Mouse (Mus musculus) liver, adult 2 months (tissue): ENCODE results near the gene Tldc2. TPM values are rescaled to one million over a fixed set of nuclear protein-coding genes. Genes with fewer than 3 reads are reported as not detected.

Source experiments
- DNase-seq: peaks from one replicate; pipeline ENCODE4 v3.0.0-alpha.2; 2011; ENCODE audit warnings: low read depth, low spot score; ENCODE audit errors: extremely low read depth
- H3K27ac ChIP-seq: fragments of 200-500 bp; replicated peaks from 2 replicates; pipeline ENCODE4 v1.5.1; 2012; ENCODE audit warnings: low read depth, mild to moderate bottlenecking, control low read depth, inconsistent platforms, low read length; ENCODE audit not compliant: insufficient read depth
- H3K27me3 ChIP-seq: fragments of 200-500 bp; 2 replicates; pipeline ENCODE4 v1.6.1; 2012; ENCODE audit warnings: mild to moderate bottlenecking, moderate library complexity, low read length, inconsistent platforms; ENCODE audit not compliant: control insufficient read depth, insufficient read depth
- H3K36me3 ChIP-seq: fragments of 200-500 bp; 2 replicates; pipeline ENCODE4 v1.6.1; 2012; ENCODE audit warnings: low read length, inconsistent platforms; ENCODE audit not compliant: control insufficient read depth, insufficient read depth
- H3K4me1 ChIP-seq: fragments of 200-500 bp; 2 replicates; pipeline ENCODE4 v1.6.1; 2011; ENCODE audit warnings: low read length; ENCODE audit not compliant: control insufficient read depth, insufficient read depth
- H3K4me3 ChIP-seq: fragments of 200-500 bp; 2 replicates; pipeline ENCODE4 v1.5.1; 2011; ENCODE audit warnings: low read depth, mild to moderate bottlenecking, control low read depth, low read length, moderate library complexity; ENCODE audit not compliant: insufficient read depth
- H3K79me2 ChIP-seq: fragments of 200-500 bp; 2 replicates; pipeline ENCODE4 v1.6.1; 2012; ENCODE audit warnings: inconsistent platforms, mild to moderate bottlenecking, low read length, moderate library complexity; ENCODE audit not compliant: control insufficient read depth, insufficient read depth
- H3K9ac ChIP-seq: fragments of 200-500 bp; 2 replicates; pipeline ENCODE4 v1.6.1; 2012; ENCODE audit warnings: low read depth, mild to moderate bottlenecking, control low read depth, inconsistent platforms, low read length
- CTCF ChIP-seq: fragments of 200-500 bp; IDR thresholded peaks from 2 replicates; pipeline ENCODE4 v1.5.1; 2011; ENCODE audit warnings: low read depth, low read length, control low read depth
- POLR2A ChIP-seq: fragments of 200-500 bp; IDR thresholded peaks from 2 replicates; pipeline ENCODE4 v1.6.1; 2011; ENCODE audit warnings: low read length, control low read depth; ENCODE audit not compliant: insufficient read depth; ENCODE audit errors: extremely low read depth
- WGBS: fragments of 180-500 bp; shearing (Covaris S2); methylation state at CpG from one replicate; pipeline ENCODE4 v1.1.7; 2018; 5-methylcytosine and 5-hydroxymethylcytosine counted together
- polyA plus RNA-seq: library from polyadenylated mRNA; depleted of rRNA; stranded (reverse); fragments of >200 nt; gene quantifications from 2 replicates; pipeline ENCODE4 v1.2.3, GENCODE M21; 2012; rRNA removed
- total RNA-seq: library from RNA; depleted of rRNA; stranded (reverse); fragments of >200 nt; gene quantifications from 2 replicates; pipeline ENCODE4 v1.2.3, GENCODE M21; 2014; rRNA removed

Tldc2 gene
- total and polyA plus RNA-seq, 2 experiments = not detected

DNA sequence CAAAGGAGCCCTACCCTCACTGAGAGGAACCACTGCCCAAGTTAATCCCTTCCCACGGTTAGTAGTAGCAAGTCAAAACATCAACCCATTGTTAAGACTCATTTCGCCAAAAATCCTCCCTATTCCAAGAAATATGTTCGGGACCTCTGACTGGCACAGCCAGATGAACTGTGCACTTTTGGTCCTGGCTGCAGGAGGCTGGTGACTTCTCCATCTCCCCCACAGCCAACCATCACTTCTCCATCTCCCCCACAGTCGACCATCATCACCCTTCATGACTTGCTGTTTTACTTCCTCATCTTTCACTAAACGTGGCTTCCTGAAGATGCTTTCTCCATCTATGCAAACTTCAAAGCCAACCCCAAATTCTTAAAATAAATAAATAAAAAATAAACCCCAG is 52.0 kb downstream of the Tldc2 start:
- no peak for DNase-seq
- H3K4me1 ChIP-seq = peaks cover 2% of the 10 kb centered on the region; the same call in 1 of the 2 replicates
- no peaks in the 10 kb centered on the region for H3K79me2 ChIP-seq
- WGBS = 77% methylated on average over 5 of the region's 5 CpGs
- H3K27me3 ChIP-seq = no peaks in the 10 kb centered on the region
- H3K9ac ChIP-seq = no peak overlapping the region
- no peak overlapping the region for H3K4me3 ChIP-seq
- H3K27ac ChIP-seq = no peak overlapping the region
- TF ChIP-seq CTCF = no peak
- H3K36me3 ChIP-seq = no peaks in the 10 kb centered on the region

- 89% methylated on average over 5 of the region's 5 CpGs for WGBS
- Histone ChIP-seq H3K9ac (no peak overlapping the region), H3K27ac (no peak overlapping the region), H3K79me2 (no peaks in the 10 kb centered on the region), H3K4me1 (peaks cover 2% of the 10 kb centered on the region; the same call in 1 of the 2 replicates), H3K36me3 (no peaks in the 10 kb centered on the region), H3K4me3 (no peak overlapping the region), H3K27me3 (no peaks in the 10 kb centered on the region)
- DNase-seq = no peak
- no peak for TF ChIP-seq POLR2A
- TF ChIP-seq CTCF = no peak
Observed at GRCm38 (mm10) chr2:157139251-157139802, 52.5 kb downstream of the Tldc2 start.

DNA sequence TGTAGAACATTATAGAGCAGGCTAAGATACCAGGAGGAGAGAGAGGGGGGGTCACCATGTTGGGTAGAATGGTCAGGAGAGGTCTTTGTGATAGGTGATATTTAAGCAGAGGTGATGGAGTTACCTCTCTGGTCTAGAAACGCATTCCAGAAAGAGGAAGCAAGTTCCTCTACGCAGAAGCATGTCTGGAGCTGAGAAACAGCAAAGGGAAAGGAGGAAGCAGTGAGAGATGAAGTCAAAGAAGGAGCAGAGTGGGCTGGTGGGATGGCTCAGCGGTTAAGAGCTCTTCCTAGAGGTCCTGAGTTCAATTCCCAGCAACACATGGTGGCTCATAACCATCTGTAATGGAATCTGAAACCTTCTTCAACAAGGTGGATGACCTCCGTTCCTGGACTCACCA is 55.1 kb downstream of the Tldc2 start:
- WGBS = 83% methylated on average over 4 of the region's 4 CpGs

DNA sequence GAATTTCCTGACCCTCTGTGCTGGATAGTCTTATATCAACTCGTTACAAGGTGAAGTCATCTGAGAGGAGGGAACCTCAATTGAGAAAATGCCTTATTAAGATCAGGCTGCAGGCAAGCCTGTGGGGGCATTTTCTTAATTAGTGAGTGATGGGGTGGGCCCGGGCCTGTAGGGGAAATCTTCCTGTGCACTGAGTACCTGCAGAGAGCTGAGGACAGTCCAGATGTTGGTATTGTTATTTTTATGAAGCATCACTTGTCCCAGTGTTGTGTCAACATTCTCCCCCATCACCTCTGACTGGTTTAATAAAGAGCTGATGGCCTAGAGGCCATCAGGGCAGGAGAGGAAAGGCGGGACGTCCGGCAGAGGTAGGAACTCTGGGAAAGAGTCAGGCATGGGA is 57.3 kb downstream of the Tldc2 start:
- 87% methylated on average over 5 of the region's 5 CpGs for WGBS

More for the DNA sequence above, 55.1 kb downstream of the Tldc2 start:
- Histone ChIP-seq H3K27me3 (no peaks in the 10 kb centered on the region), H3K4me3 (no peak overlapping the region), H3K79me2 (no peaks in the 10 kb centered on the region), H3K4me1 (no peaks in the 10 kb centered on the region), H3K9ac (no peak overlapping the region), H3K27ac (no peak overlapping the region), H3K36me3 (no peaks in the 10 kb centered on the region)
- DNase-seq = no peak
- no peak for TF ChIP-seq POLR2A

GRCm38 (mm10) chr2:157145173-157145572 is 58.3 kb downstream of the Tldc2 start:
- TF ChIP-seq CTCF (no peak), POLR2A (no peak)
- H3K4me3 ChIP-seq = no peak overlapping the region
- H3K9ac ChIP-seq = no peak overlapping the region
- no peaks in the 10 kb centered on the region for H3K27me3 ChIP-seq
- DNase-seq = no peak
- no peaks in the 10 kb centered on the region for H3K79me2 ChIP-seq
- 84% methylated on average over 1 of the region's 1 CpGs for WGBS
- H3K36me3 ChIP-seq = no peaks in the 10 kb centered on the region
- no peak overlapping the region for H3K27ac ChIP-seq
- no peaks in the 10 kb centered on the region for H3K4me1 ChIP-seq

More for the DNA sequence above, 57.3 kb downstream of the Tldc2 start:
- Histone ChIP-seq H3K27me3 (no peaks in the 10 kb centered on the region), H3K79me2 (no peaks in the 10 kb centered on the region), H3K4me1 (no peaks in the 10 kb centered on the region), H3K9ac (no peak overlapping the region), H3K36me3 (no peaks in the 10 kb centered on the region), H3K4me3 (no peak overlapping the region), H3K27ac (no peak overlapping the region)
- no peak for TF ChIP-seq POLR2A
- no peak for TF ChIP-seq CTCF
- DNase-seq = no peak

Other genes with a start within 250 kb of the Tldc2 start
- gene Tgif2, start 247.0 kb upstream of the Tldc2 start, total RNA-seq = 0.28 and 0.67 TPM in 2 replicates
- 0.65 and 0.77 TPM in 2 replicates for gene Tgif2, start 247.0 kb upstream of the Tldc2 start, polyA plus RNA-seq
- 1.1 and 2.1 TPM in 2 replicates for gene 4930518I15Rik, start 229.1 kb upstream of the Tldc2 start, total RNA-seq
- gene 4930518I15Rik, start 229.1 kb upstream of the Tldc2 start, polyA plus RNA-seq = 0.17 and 0.55 TPM in 2 replicates
- 149 and 196 TPM in 2 replicates for gene Rab5if, start 223.9 kb upstream of the Tldc2 start, total RNA-seq
- gene Rab5if, start 223.9 kb upstream of the Tldc2 start, polyA plus RNA-seq = 122 and 142 TPM in 2 replicates
- 0.09 and 0.13 TPM in 2 replicates for gene Sla2, start 199.9 kb upstream of the Tldc2 start, total RNA-seq
- gene Sla2, start 199.9 kb upstream of the Tldc2 start, polyA plus RNA-seq = 0.10 and 0.20 TPM in 2 replicates
- gene Ndrg3, start 95.0 kb upstream of the Tldc2 start, total RNA-seq = 9.1 and 9.7 TPM in 2 replicates
- 17.6 and 20.8 TPM in 2 replicates for gene Ndrg3, start 95.0 kb upstream of the Tldc2 start, polyA plus RNA-seq
- gene Dsn1, start 79.9 kb upstream of the Tldc2 start, total RNA-seq = 1.0 TPM in 2 replicates
- gene Dsn1, start 79.9 kb upstream of the Tldc2 start, polyA plus RNA-seq = 0.10 and 0.49 TPM in 2 replicates
- 1.0 and 2.6 TPM in 2 replicates for gene Soga1, start 7.8 kb upstream of the Tldc2 start, total RNA-seq
- 1.1 and 1.5 TPM in 2 replicates for gene Soga1, start 7.8 kb upstream of the Tldc2 start, polyA plus RNA-seq
- gene Samhd1, start 48.2 kb downstream of the Tldc2 start, total RNA-seq = 22.8 and 26.9 TPM in 2 replicates
- 7.5 and 12.0 TPM in 2 replicates for gene Samhd1, start 48.2 kb downstream of the Tldc2 start, polyA plus RNA-seq
- 2.3 and 3.0 TPM in 2 replicates for gene Rbl1, start 117.5 kb downstream of the Tldc2 start, total RNA-seq
- 0.62 and 0.77 TPM in 2 replicates for gene Rbl1, start 117.5 kb downstream of the Tldc2 start, polyA plus RNA-seq
- 118 and 144 TPM in 2 replicates for gene Rpn2, start 192.0 kb downstream of the Tldc2 start, total RNA-seq
- gene Rpn2, start 192.0 kb downstream of the Tldc2 start, polyA plus RNA-seq = 155 and 157 TPM in 2 replicates
- gene Mroh8, start 192.5 kb downstream of the Tldc2 start, total RNA-seq = under 0.01 TPM in 1 of 2 replicates, not detected in the other
- 0.02 and 0.05 TPM in 2 replicates for gene Mroh8, start 192.5 kb downstream of the Tldc2 start, polyA plus RNA-seq